Mouse (Mus musculus) embryonic facial prominence, embryonic 11.5 days (tissue): ENCODE measurements around the gene Ptpn14. TPM values are rescaled to one million over a fixed set of nuclear protein-coding genes. Genes with fewer than 3 reads are reported as not detected.

Experiments
- ATAC-seq: fragments of 200-750 bp; cut with Nextera tagmentation; replicated peaks from 2 replicates; pipeline ENCODE4 v1.8.0; 2017; ENCODE audit warnings: low read depth; ENCODE audit not compliant: insufficient number of reproducible peaks, low FRiP score, low TSS enrichment
- DNase-seq: peaks from one replicate; pipeline ENCODE4 v3.0.0-alpha.2; 2015; ENCODE audit warnings: low spot score
- H3K27ac ChIP-seq: fragments of 300-500 bp; sonication (generic); replicated peaks from 2 replicates; pipeline ENCODE4 v1.5.1; 2014; ENCODE audit warnings: mild to moderate bottlenecking, low read depth, low read length, control low read depth
- H3K27me3 ChIP-seq: fragments of 300-500 bp; sonication (generic); 2 replicates; pipeline ENCODE4 v1.6.1; 2014; ENCODE audit warnings: mild to moderate bottlenecking, low read length, moderate library complexity, mixed read lengths; ENCODE audit not compliant: control insufficient read depth, insufficient read depth
- H3K36me3 ChIP-seq: fragments of 300-500 bp; sonication (generic); replicated peaks from 2 replicates; pipeline ENCODE4 v1.6.1; 2014; ENCODE audit warnings: low read depth, mild to moderate bottlenecking, low read length, moderate library complexity, mixed read lengths; ENCODE audit not compliant: control insufficient read depth, insufficient read depth
- H3K4me1 ChIP-seq: fragments of 300-500 bp; sonication (generic); 2 replicates; pipeline ENCODE4 v1.6.1; 2014; ENCODE audit warnings: low read length, mixed read lengths; ENCODE audit not compliant: control insufficient read depth, insufficient read depth
- H3K4me2 ChIP-seq: fragments of 300-500 bp; sonication (generic); 2 replicates; pipeline ENCODE4 v1.6.1; 2014; ENCODE audit warnings: low read depth, mild to moderate bottlenecking, control low read depth, low read length, moderate library complexity
- H3K4me3 ChIP-seq: fragments of 300-500 bp; sonication (generic); 2 replicates; pipeline ENCODE4 v1.5.1; 2014; ENCODE audit warnings: low read depth, low read length, control low read depth
- H3K9ac ChIP-seq: fragments of 300-500 bp; sonication (generic); replicated peaks from 2 replicates; pipeline ENCODE4 v1.6.1; 2014; ENCODE audit warnings: mild to moderate bottlenecking, control low read depth, low read length
- H3K9me3 ChIP-seq: fragments of 300-500 bp; sonication (generic); replicated peaks from 2 replicates; pipeline ENCODE4 v1.6.1; 2016; ENCODE audit warnings: mild to moderate bottlenecking, low read length, inconsistent platforms, mixed read lengths; ENCODE audit not compliant: control insufficient read depth
- WGBS: fragments of 180-500 bp; shearing (Covaris S2); extraction: QIAGEN DNeasy Blood & Tissue Kit; methylation state at CpG from one replicate; pipeline ENCODE4 v1.1.7; 2014; 5-methylcytosine and 5-hydroxymethylcytosine counted together
- polyA plus RNA-seq: library from polyadenylated mRNA; unstranded; fragments of >200 nt; fragmentation: Nextera tagmentation; extraction: Ambion mirVana; gene quantifications from 2 replicates; pipeline ENCODE4 v1.2.1, GENCODE M21; 2014

Gene Ptpn14
- polyA plus RNA-seq, 1 experiment from 2014 or later: 8.0 TPM

DNA sequence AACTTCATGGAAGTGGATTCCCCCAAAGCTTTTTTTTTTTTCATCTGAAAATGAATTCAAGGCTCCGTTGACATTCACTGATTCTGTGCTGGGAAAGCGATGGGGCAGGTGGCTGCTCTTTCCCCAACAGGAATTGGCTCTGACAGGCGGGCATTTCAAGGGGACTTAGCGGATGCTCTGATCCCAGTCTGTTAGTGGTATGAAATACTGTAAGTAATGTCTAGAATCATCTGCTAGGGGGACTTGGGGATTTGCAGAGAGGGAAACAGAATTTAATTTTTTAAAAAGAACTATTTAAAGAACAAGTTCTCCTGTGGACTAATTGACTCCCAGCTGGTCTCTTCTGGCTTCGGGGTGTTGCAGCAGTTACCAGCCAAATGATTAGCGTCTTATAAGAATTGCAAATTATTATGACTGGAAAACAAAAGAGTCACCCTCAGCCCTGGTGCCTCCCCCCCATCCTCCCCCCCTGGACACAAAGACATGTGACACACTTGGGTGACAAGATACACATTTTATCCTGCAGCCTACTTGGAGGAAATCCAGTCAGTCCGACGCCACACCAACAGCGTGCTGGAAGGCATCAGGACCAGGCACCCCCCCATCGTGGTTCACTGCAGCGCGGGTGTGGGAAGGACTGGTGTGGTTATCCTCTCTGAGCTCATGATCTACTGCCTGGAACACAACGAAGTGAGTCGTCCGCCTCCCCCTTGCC is 136.9 kb downstream of the Ptpn14 start:
- H3K9ac ChIP-seq: no peak overlapping the region
- H3K9me3 ChIP-seq: no peaks in the 10 kb centered on the region
- WGBS: 88% methylated on average over 15 of the region's 15 CpGs
- H3K27ac ChIP-seq: no peak overlapping the region
- H3K4me3 ChIP-seq: no peak overlapping the region
- no peaks in the 10 kb centered on the region for H3K4me1 ChIP-seq
- H3K36me3 ChIP-seq: no peaks in the 10 kb centered on the region
- DNase-seq (no peak), ATAC-seq (no peak)
- no peaks in the 10 kb centered on the region for H3K27me3 ChIP-seq
- H3K4me2 ChIP-seq: no peak overlapping the region

GRCm38 (mm10) chr1:189866621-189867020 is 138.6 kb downstream of the Ptpn14 start:
- H3K27ac ChIP-seq: no peak overlapping the region
- 84% methylated on average over 6 of the region's 6 CpGs for WGBS
- DNase-seq: no peak
- no peaks in the 10 kb centered on the region for H3K27me3 ChIP-seq
- no peak overlapping the region for H3K4me2 ChIP-seq
- H3K9me3 ChIP-seq: no peaks in the 10 kb centered on the region
- H3K36me3 ChIP-seq: no peaks in the 10 kb centered on the region
- no peaks in the 10 kb centered on the region for H3K4me1 ChIP-seq
- H3K9ac ChIP-seq: no peak overlapping the region
- H3K4me3 ChIP-seq: no peak overlapping the region
- ATAC-seq: no peak

DNA sequence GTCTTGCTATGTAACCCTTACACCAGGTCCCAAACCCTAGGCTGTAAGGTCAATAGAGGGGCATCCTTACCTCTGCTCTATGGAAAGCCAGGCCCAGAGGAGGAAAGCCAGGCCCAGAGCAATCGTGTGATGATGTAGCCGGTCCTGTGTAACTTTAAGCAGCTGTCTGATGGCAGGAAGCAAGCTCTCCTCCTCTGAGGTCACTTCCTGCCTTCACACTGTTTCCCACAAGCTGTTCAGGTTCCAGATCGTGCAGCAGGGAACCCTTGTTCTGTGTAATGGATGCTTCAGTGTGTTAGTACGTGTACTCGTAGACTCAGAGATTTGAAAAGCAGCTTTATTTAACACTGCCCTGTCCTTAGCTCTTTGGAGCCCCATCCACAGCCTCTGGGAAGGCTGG is 139.0 kb downstream of the Ptpn14 start:
- no peaks in the 10 kb centered on the region for H3K36me3 ChIP-seq
- ATAC-seq (no peak), DNase-seq (no peak)
- no peak overlapping the region for H3K4me3 ChIP-seq
- no peak overlapping the region for H3K27ac ChIP-seq
- H3K9ac ChIP-seq: no peak overlapping the region
- H3K9me3 ChIP-seq: no peaks in the 10 kb centered on the region
- no peaks in the 10 kb centered on the region for H3K27me3 ChIP-seq
- WGBS: 72% methylated on average over 5 of the region's 5 CpGs
- H3K4me1 ChIP-seq: no peaks in the 10 kb centered on the region
- H3K4me2 ChIP-seq: no peak overlapping the region

- no peaks in the 10 kb centered on the region for H3K27me3 ChIP-seq
- no peaks in the 10 kb centered on the region for H3K9me3 ChIP-seq
- H3K4me2 ChIP-seq: no peak overlapping the region
- H3K9ac ChIP-seq: no peak overlapping the region
- H3K27ac ChIP-seq: no peak overlapping the region
- no peak for ATAC-seq
- no peak for DNase-seq
- WGBS: 70% methylated on average over 9 of the region's 9 CpGs
- no peaks in the 10 kb centered on the region for H3K4me1 ChIP-seq
- no peaks in the 10 kb centered on the region for H3K36me3 ChIP-seq
- H3K4me3 ChIP-seq: no peak overlapping the region
These were observed 139.4 kb downstream of the Ptpn14 start for GRCm38 (mm10) chr1:189867497-189867896.

- H3K27ac ChIP-seq: no peak overlapping the region
- no peak overlapping the region for H3K4me3 ChIP-seq
- WGBS: 87% methylated on average over 10 of the region's 10 CpGs
- DNase-seq: no peak
- no peaks in the 10 kb centered on the region for H3K9me3 ChIP-seq
- ATAC-seq: no peak
- H3K36me3 ChIP-seq: no peaks in the 10 kb centered on the region
- H3K4me1 ChIP-seq: no peaks in the 10 kb centered on the region
- no peak overlapping the region for H3K9ac ChIP-seq
- no peaks in the 10 kb centered on the region for H3K27me3 ChIP-seq
- H3K4me2 ChIP-seq: no peak overlapping the region
These were observed 140.0 kb downstream of the Ptpn14 start for GRCm38 (mm10) chr1:189868036-189868435.

- no peak overlapping the region for H3K27ac ChIP-seq
- no peaks in the 10 kb centered on the region for H3K27me3 ChIP-seq
- no peaks in the 10 kb centered on the region for H3K4me1 ChIP-seq
- no peaks in the 10 kb centered on the region for H3K9me3 ChIP-seq
- no peak overlapping the region for H3K4me3 ChIP-seq
- no peaks in the 10 kb centered on the region for H3K36me3 ChIP-seq
- H3K9ac ChIP-seq: no peak overlapping the region
- 93% methylated on average over 18 of the region's 18 CpGs for WGBS
- ATAC-seq (no peak), DNase-seq (no peak)
- no peak overlapping the region for H3K4me2 ChIP-seq
These were observed 141.7 kb downstream of the Ptpn14 start for GRCm38 (mm10) chr1:189869651-189870270.

GRCm38 (mm10) chr1:189870539-189870938 is 142.5 kb downstream of the Ptpn14 start:
- 78% methylated on average over 8 of the region's 8 CpGs for WGBS
- no peak overlapping the region for H3K4me3 ChIP-seq
- H3K4me2 ChIP-seq: no peak overlapping the region
- H3K9ac ChIP-seq: no peak overlapping the region
- no peaks in the 10 kb centered on the region for H3K9me3 ChIP-seq
- no peak for DNase-seq
- ATAC-seq: no peak
- no peaks in the 10 kb centered on the region for H3K27me3 ChIP-seq
- H3K36me3 ChIP-seq: no peaks in the 10 kb centered on the region
- H3K27ac ChIP-seq: no peak overlapping the region
- H3K4me1 ChIP-seq: no peaks in the 10 kb centered on the region

DNA sequence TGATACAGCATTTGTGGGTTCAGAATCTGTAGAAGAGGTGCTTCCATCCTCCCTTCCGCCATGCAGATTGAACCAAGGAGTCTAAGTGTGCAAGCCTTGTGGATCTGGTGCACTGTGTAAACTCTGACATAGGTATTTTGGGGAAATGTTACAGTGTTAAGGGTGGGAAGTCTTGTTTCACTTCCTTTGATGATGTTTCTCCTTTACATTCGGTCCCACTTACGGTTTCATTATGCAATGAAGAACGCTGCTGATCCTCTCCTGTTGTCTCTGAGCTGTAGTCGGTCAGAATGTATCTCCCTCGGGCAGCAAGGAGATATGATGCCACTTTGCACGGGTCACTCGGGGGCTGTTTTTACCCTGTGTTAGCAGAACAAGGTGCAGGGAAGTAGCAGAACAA is 143.6 kb downstream of the Ptpn14 start:
- Histone ChIP-seq H3K4me1 (no peaks in the 10 kb centered on the region), H3K9me3 (no peaks in the 10 kb centered on the region), H3K27me3 (no peaks in the 10 kb centered on the region), H3K4me3 (no peak overlapping the region), H3K9ac (no peak overlapping the region), H3K27ac (no peak overlapping the region), H3K4me2 (no peak overlapping the region), H3K36me3 (no peaks in the 10 kb centered on the region)
- no peak for ATAC-seq
- DNase-seq: no peak
- WGBS: 92% methylated on average over 8 of the region's 8 CpGs
